Mouse (Mus musculus) small intestine, adult 2 months (tissue): ENCODE measurements around the gene Slc4a1.

ENCODE experiments used
- CTCF ChIP-seq: fragments of 200-500 bp; IDR thresholded peaks from 2 replicates; pipeline ENCODE4 v1.5.1; 2012; ENCODE audit warnings: low read depth, mild to moderate bottlenecking, control low read depth, inconsistent platforms, low read length, moderate library complexity, mixed read lengths; ENCODE audit not compliant: insufficient replicate concordance, insufficient read length; ENCODE audit errors: extremely low read depth
- POLR2A ChIP-seq: fragments of 200-500 bp; IDR thresholded peaks from 2 replicates; pipeline ENCODE4 v1.6.1; 2012; ENCODE audit warnings: low read depth, mild to moderate bottlenecking, control low read depth, inconsistent platforms, low read length, moderate library complexity

GRCm38 (mm10) chr11:102407834-102408215 is 41.8 kb upstream of the Slc4a1 start, which contains the start of gene Slc25a39:
- no peak for TF ChIP-seq CTCF
- TF ChIP-seq POLR2A = no peak
